Mouse (Mus musculus) MEL (cell line): ENCODE data around the gene Usp40. TPM values are rescaled to one million over a fixed set of nuclear protein-coding genes. Genes with fewer than 3 reads are reported as not detected.

Source experiments
- DNase-seq: peaks from one replicate; pipeline ENCODE4 v3.0.0; 2011; ENCODE audit warnings: low read depth, low spot score
- H3K27ac ChIP-seq: 2 replicates; pipeline ENCODE4 v1.5.1; 2012; ENCODE audit warnings: low read depth, mild to moderate bottlenecking, control low read depth, low read length, moderate library complexity; ENCODE audit not compliant: control insufficient read depth
- H3K27me3 ChIP-seq, 2 experiments: fragments of 150-350 bp in 1 of 2; sonication (generic) in 1 of 2; 2 replicates each; pipeline ENCODE4 v1.6.1; 2012; ENCODE audit warnings: low read length in 2 of 2, mild to moderate bottlenecking in 2 of 2, improper control_type of control experiment in 1 of 2, moderate library complexity in 1 of 2; ENCODE audit not compliant: insufficient read depth in 2 of 2, control insufficient read depth in 1 of 2
- H3K36me3 ChIP-seq, 2 experiments: 2 replicates each; pipeline ENCODE4 v1.6.1; 2012 to 2014; ENCODE audit warnings: low read length in 2 of 2, improper control_type of control experiment in 1 of 2, inconsistent platforms in 1 of 2, mild to moderate bottlenecking in 1 of 2; ENCODE audit not compliant: insufficient read depth in 2 of 2, control insufficient read depth in 1 of 2
- H3K4me1 ChIP-seq, 2 experiments: fragments of 150-350 bp in 1 of 2; sonication (generic) in 1 of 2; 2 replicates each; pipeline ENCODE4 v1.6.1; 2012; ENCODE audit warnings: low read length in 2 of 2, improper control_type of control experiment in 1 of 2, mild to moderate bottlenecking in 1 of 2; ENCODE audit not compliant: insufficient read depth in 2 of 2, control insufficient read depth in 1 of 2
- H3K4me3 ChIP-seq, 2 experiments: fragments of 150-350 bp in 1 of 2; sonication (generic) in 1 of 2; 2 replicates each; pipeline ENCODE4 v1.5.1; 2012; ENCODE audit warnings: low read depth in 2 of 2, low read length in 2 of 2, mild to moderate bottlenecking in 2 of 2, moderate library complexity in 2 of 2, control low read depth in 1 of 2, improper control_type of control experiment in 1 of 2; ENCODE audit not compliant: control insufficient read depth in 1 of 2, insufficient read depth in 1 of 2
- H3K79me2 ChIP-seq: 2 replicates; pipeline ENCODE4 v1.6.1; 2012; ENCODE audit warnings: mild to moderate bottlenecking, low read length, moderate library complexity; ENCODE audit not compliant: control insufficient read depth, poor library complexity, insufficient read depth
- H3K9ac ChIP-seq: 2 replicates; pipeline ENCODE4 v1.6.1; 2012; ENCODE audit warnings: low read depth, mild to moderate bottlenecking, control low read depth, low read length, moderate library complexity; ENCODE audit not compliant: control insufficient read depth, poor library complexity, severe bottlenecking
- H3K9me3 ChIP-seq: fragments of 150-350 bp; sonication (generic); replicated peaks from 2 replicates; pipeline ENCODE4 v1.6.1; 2012; ENCODE audit warnings: mild to moderate bottlenecking, low read length, improper control_type of control experiment, moderate library complexity; ENCODE audit not compliant: insufficient read depth
- BHLHE40 ChIP-seq: IDR thresholded peaks from 2 replicates; pipeline ENCODE4 v1.6.1; 2012; ENCODE audit warnings: low read depth, mild to moderate bottlenecking, inconsistent platforms, low read length, improper control_type of control experiment, borderline replicate concordance
- CHD2 ChIP-seq: IDR thresholded peaks from 2 replicates; pipeline ENCODE4 v1.6.1; 2011; ENCODE audit warnings: low read length, improper control_type of control experiment
- CTCF ChIP-seq, 3 experiments: IDR thresholded peaks in 2 of 3; conservative IDR thresholded peaks in 1 of 3; 2 replicates each; pipeline ENCODE4 v1.5.1; 2011 to 2012; ENCODE audit warnings: low read length in 3 of 3, low read depth in 2 of 3, mild to moderate bottlenecking in 2 of 3, improper control_type of control experiment in 1 of 3, inconsistent platforms in 1 of 3, mixed read lengths in 1 of 3, moderate library complexity in 1 of 3; ENCODE audit not compliant: control insufficient read depth in 1 of 3, insufficient read depth in 1 of 3, poor library complexity in 1 of 3, severe bottlenecking in 1 of 3
- E2F4 ChIP-seq: IDR thresholded peaks from 2 replicates; pipeline ENCODE4 v1.6.1; 2011; ENCODE audit warnings: low read depth, low read length, improper control_type of control experiment, borderline replicate concordance
- EP300 ChIP-seq, 2 experiments: IDR thresholded peaks; 2 replicates each; pipeline ENCODE4 v1.6.1; 2011; ENCODE audit warnings: improper control_type of control experiment in 2 of 2, low read length in 2 of 2, low read depth in 1 of 2, mild to moderate bottlenecking in 1 of 2
- ETS1 ChIP-seq: IDR thresholded peaks from 2 replicates; pipeline ENCODE4 v1.6.1; 2012; ENCODE audit warnings: low read depth, mild to moderate bottlenecking, inconsistent platforms, low read length, improper control_type of control experiment, moderate library complexity
- MAFK ChIP-seq: IDR thresholded peaks from 2 replicates; pipeline ENCODE4 v1.6.1; 2011; ENCODE audit warnings: low read depth, mild to moderate bottlenecking, low read length, improper control_type of control experiment, borderline replicate concordance
- MAX ChIP-seq: IDR thresholded peaks from 2 replicates; pipeline ENCODE4 v1.6.1; 2011; ENCODE audit warnings: low read length, improper control_type of control experiment
- MAZ ChIP-seq: IDR thresholded peaks from 2 replicates; pipeline ENCODE4 v1.6.1; 2012; ENCODE audit warnings: low read depth, mild to moderate bottlenecking, inconsistent platforms, low read length, improper control_type of control experiment
- MEF2A ChIP-seq: IDR thresholded peaks from 2 replicates; pipeline ENCODE4 v1.6.1; 2014; ENCODE audit warnings: low read depth, mild to moderate bottlenecking, inconsistent platforms, low read length, improper control_type of control experiment; ENCODE audit not compliant: poor library complexity, insufficient replicate concordance, severe bottlenecking; ENCODE audit errors: extremely low read depth
- MYB ChIP-seq: IDR thresholded peaks from 2 replicates; pipeline ENCODE4 v1.6.1; 2011; ENCODE audit warnings: mild to moderate bottlenecking, low read depth, low read length, improper control_type of control experiment
- NELFE ChIP-seq: IDR thresholded peaks from 2 replicates; pipeline ENCODE4 v1.6.1; 2011; ENCODE audit warnings: low read depth, low read length, improper control_type of control experiment
- NRF1 ChIP-seq: IDR thresholded peaks from 2 replicates; pipeline ENCODE4 v1.6.1; 2014; ENCODE audit warnings: low read depth, mild to moderate bottlenecking, inconsistent platforms, low read length, improper control_type of control experiment, moderate library complexity; ENCODE audit not compliant: poor library complexity, insufficient read depth, severe bottlenecking
- POLR2AphosphoS2 ChIP-seq: IDR thresholded peaks from 2 replicates; pipeline ENCODE4 v1.6.1; 2011; ENCODE audit warnings: low read length, improper control_type of control experiment
- POLR2AphosphoS5 ChIP-seq: IDR thresholded peaks from 2 replicates; pipeline ENCODE4 v1.6.1; 2012; ENCODE audit warnings: low read depth, borderline replicate concordance, mild to moderate bottlenecking, inconsistent platforms, low read length, moderate library complexity, mixed read lengths
- RAD21 ChIP-seq: IDR thresholded peaks from 2 replicates; pipeline ENCODE4 v1.6.1; 2011; ENCODE audit warnings: mild to moderate bottlenecking, low read depth, low read length, improper control_type of control experiment
- TAL1 ChIP-seq: IDR thresholded peaks from 2 replicates; pipeline ENCODE4 v1.6.1; 2012; ENCODE audit warnings: mild to moderate bottlenecking, inconsistent platforms, low read length, moderate library complexity, mixed read lengths
- TCF12 ChIP-seq: IDR thresholded peaks from 2 replicates; pipeline ENCODE4 v1.6.1; 2014; ENCODE audit warnings: low read depth, mild to moderate bottlenecking, inconsistent platforms, low read length, improper control_type of control experiment, moderate library complexity
- UBTF ChIP-seq: IDR thresholded peaks from 2 replicates; pipeline ENCODE4 v1.6.1; 2012; ENCODE audit warnings: low read depth, mild to moderate bottlenecking, inconsistent platforms, low read length, improper control_type of control experiment, moderate library complexity, borderline replicate concordance; ENCODE audit not compliant: insufficient read depth
- ZKSCAN1 ChIP-seq: IDR thresholded peaks from 2 replicates; pipeline ENCODE4 v1.6.1; 2012; ENCODE audit warnings: low read depth, mild to moderate bottlenecking, inconsistent platforms, low read length, improper control_type of control experiment, moderate library complexity
- ZMIZ1 ChIP-seq: IDR thresholded peaks from 2 replicates; pipeline ENCODE4 v1.6.1; 2012; ENCODE audit warnings: low read depth, mild to moderate bottlenecking, inconsistent platforms, low read length, improper control_type of control experiment, moderate library complexity
- ZNF384 ChIP-seq: IDR thresholded peaks from 2 replicates; pipeline ENCODE4 v1.6.1; 2012; ENCODE audit warnings: low read depth, mild to moderate bottlenecking, inconsistent platforms, low read length, improper control_type of control experiment
- polyA plus RNA-seq, 2 experiments: library from polyadenylated mRNA; stranded (reverse) in 1 of 2; unstranded in 1 of 2; fragments of >175 nt in 1 of 2; fragments of >200 nt in 1 of 2; gene quantifications; 2 replicates each; pipeline versions ENCODE4 v1.2.1 to v1.2.4; 2012; ENCODE audit warnings: low replicate concordance in 2 of 2, low read depth in 1 of 2; ENCODE audit not compliant: insufficient read length in 2 of 2, insufficient read depth in 1 of 2, missing spikeins in 1 of 2
- total RNA-seq: library from RNA; depleted of rRNA; stranded (reverse); fragments of 300-350 nt; gene quantifications from 2 replicates; pipeline ENCODE4 v1.2.3, GENCODE M21; 2012

The Usp40 gene
- total and polyA plus RNA-seq, 3 experiments: 8.9 to 10.1 TPM; not detected in 1

DNA sequence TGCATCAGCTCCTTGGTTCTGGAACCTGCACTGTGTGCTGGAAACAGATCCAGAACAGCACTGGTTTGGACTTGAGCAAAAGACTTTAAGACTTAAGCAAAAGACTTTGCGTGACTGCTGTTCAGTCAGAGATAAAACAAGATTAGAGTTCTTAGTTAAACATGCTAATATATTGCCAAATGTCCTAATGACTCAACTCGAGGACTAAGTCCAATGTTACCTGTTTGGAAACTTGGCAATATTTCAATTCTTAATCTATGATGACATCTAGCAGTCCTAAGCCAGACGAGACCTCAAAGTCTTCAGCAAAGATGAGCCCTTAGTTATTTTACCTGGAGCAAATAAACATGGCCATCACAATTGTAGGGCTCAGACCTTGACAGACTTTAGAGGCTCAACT, 5.4 kb upstream of the Usp40 start:
- no peak overlapping the region for H3K4me3 ChIP-seq
- no peaks in the 10 kb centered on the region for H3K79me2 ChIP-seq
- H3K4me1 ChIP-seq: peaks cover 0 to 4% of the 10 kb centered on the region in 2 experiments; a peak in 2 of 4 replicates
- no peak for TF ChIP-seq MAZ
- TF ChIP-seq NRF1: no peak
- TF ChIP-seq ZKSCAN1: no peak
- TF ChIP-seq BHLHE40: no peak
- no peak for TF ChIP-seq UBTF
- no peak for TF ChIP-seq POLR2AphosphoS2
- no peak for TF ChIP-seq EP300 (IDR thresholded peaks at IDR 0.05; ENCODE audit: low read depth in 1 of 2, low read length in 2 of 2)
- TF ChIP-seq ETS1: no peak
- no peak for TF ChIP-seq RAD21
- no peak for TF ChIP-seq CTCF (IDR thresholded peaks at IDR 0.05 in 2 of 3, conservative IDR thresholded peaks at IDR 0.05 in 1 of 3; ENCODE audit: control insufficient read depth in 1 of 3, insufficient read depth in 1 of 3, low read depth in 2 of 3, low read length in 3 of 3, poor library complexity in 1 of 3, severe bottlenecking in 1 of 3)
- TF ChIP-seq ZNF384: no peak
- TF ChIP-seq E2F4: no peak
- TF ChIP-seq TCF12: no peak
- no peak for TF ChIP-seq CHD2
- TF ChIP-seq NELFE: no peak
- no peak for TF ChIP-seq MEF2A
- TF ChIP-seq MAFK: no peak
- no peak for TF ChIP-seq POLR2AphosphoS5
- no peak overlapping the region for H3K27ac ChIP-seq
- no peaks in the 10 kb centered on the region for H3K9me3 ChIP-seq
- H3K36me3 ChIP-seq: peaks cover 0 to 1% of the 10 kb centered on the region in 2 experiments; a peak in 1 of 4 replicates
- no peak for DNase-seq
- no peaks in the 10 kb centered on the region; a peak in 2 of 4 replicates for H3K27me3 ChIP-seq
- H3K9ac ChIP-seq: no peak overlapping the region

DNA sequence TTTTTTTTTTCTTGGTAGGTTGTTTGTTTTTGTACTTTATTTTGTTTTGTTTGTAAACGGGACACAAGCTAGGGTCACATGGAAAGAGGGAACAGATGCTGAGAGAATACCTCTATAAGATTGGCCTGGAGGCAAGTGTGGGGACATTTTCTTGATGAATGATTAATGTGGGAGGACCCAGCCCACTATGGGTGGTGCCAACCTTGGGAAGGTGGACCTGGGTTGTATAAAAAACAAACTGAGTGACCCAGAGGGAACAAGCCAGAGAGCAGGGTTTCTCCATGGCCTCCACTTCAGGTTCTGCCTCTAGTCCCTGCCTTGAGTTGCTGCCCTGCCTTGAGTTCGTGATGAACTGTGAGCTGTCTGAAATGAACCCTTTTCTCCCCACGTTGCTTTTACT, 1.2 kb upstream of the Usp40 start:
- Histone ChIP-seq H3K79me2 (peaks cover 2% of the 10 kb centered on the region; the same call in 1 of the 2 replicates), H3K9me3 (no peaks in the 10 kb centered on the region), H3K27me3 (no peaks in the 10 kb centered on the region), H3K36me3 (peaks cover 0 to 8% of the 10 kb centered on the region in 2 experiments; a peak in 2 of 4 replicates), H3K9ac (no peak overlapping the region), H3K4me3 (no peak overlapping the region), H3K27ac (no peak overlapping the region), H3K4me1 (peaks cover 2 to 10% of the 10 kb centered on the region in 2 experiments; a peak in 3 of 4 replicates)
- TF ChIP-seq MYB (no peak), POLR2AphosphoS2 (no peak), RAD21 (no peak), MAX (no peak), TAL1 (no peak), ZMIZ1 (no peak), BHLHE40 (no peak)
- DNase-seq: no peak
